Mouse (Mus musculus): ENCODE data around the gene Tlr13. TPM values are rescaled to one million over a fixed set of nuclear protein-coding genes. Genes with fewer than 3 reads are reported as not detected.
"Not testable (repeated sequence)": the region's sequence is repeated elsewhere in the genome, so short reads cannot be mapped to it uniquely, and the experiment has no call there.

Tlr13 gene
- total RNA-seq, 2 experiments from 2014 or later: 0.99 TPM; not detected in 1

- ATAC-seq (replicated peaks; ENCODE audit: low FRiP score, low TSS enrichment, poor library complexity, severe bottlenecking): no peak
These were observed 33.3 kb downstream of the Tlr13 start for GRCm38 (mm10) chrX:106176331-106176730.

DNA sequence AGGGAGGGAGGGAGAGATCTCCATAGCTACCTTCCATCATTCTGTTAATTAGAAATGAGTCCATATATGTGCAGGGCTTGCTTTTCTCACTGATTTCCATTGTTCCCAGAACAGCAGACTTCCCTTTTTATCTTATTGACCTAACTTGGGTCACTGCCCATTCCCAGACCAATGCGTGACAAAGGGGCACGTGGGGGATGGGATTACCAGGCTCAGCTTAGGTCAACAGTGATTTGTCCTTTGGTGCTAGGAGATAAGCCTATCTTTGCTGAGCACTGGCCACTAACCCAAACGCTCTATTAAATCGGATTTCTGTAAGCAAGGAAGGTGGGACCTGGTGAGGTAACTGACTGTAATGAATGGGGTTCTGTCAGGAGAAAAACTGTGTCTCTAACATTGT is 41.3 kb downstream of the Tlr13 start:
- ATAC-seq (replicated peaks; ENCODE audit: low FRiP score, low TSS enrichment, poor library complexity, severe bottlenecking): no peak

DNA sequence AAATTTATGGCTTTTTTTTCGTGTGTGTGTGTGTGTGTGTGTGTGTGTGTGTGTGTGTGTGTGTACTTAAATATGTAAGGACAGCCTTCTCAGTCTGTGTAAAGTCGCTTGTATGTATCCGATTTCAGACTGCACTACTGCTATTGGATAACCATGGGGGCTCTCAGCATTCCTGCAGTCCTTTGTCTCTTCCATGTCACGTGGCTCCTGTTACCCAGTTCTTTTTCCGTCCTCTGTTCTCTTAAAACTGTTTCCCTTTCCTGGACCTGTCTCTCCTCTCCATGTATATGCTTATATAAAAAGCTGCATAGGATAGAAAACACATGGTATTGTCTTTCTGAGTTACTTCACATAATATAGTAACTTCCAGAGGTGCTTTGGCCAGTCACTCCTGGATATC is 42.7 kb downstream of the Tlr13 start:
- ATAC-seq (replicated peaks; ENCODE audit: low FRiP score, low TSS enrichment, poor library complexity, severe bottlenecking): no peak

- peak; percentile 99 for ATAC-seq (replicated peaks; ENCODE audit: low FRiP score, low TSS enrichment, poor library complexity, severe bottlenecking)
These were observed 44.0 kb downstream of the Tlr13 start, which contains the start of gene Pgk1 for GRCm38 (mm10) chrX:106186713-106187649. Gene Pgk1, plus strand, starts transcription at chrX:106187100.

DNA sequence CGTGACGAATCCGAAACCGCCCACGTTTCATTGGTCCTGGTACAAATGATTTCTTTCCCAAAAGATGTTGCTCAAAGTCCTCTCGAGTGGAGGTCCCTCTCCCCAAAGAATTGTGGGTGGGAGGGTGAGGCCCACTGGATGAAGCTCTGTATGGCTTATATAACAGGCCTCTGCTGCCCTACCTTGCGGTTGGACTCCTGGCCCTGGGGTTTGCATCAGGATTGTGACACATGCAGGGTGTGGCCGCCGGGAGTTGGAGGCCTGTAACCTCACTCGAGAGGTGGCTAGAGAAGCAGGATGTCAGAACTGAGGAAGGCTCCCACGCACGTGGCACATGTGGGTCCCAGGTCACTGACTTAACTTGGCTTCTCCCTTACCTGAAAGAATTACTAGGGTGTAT is 44.7 kb downstream of the Tlr13 start:
- ATAC-seq (replicated peaks; ENCODE audit: low FRiP score, low TSS enrichment, poor library complexity, severe bottlenecking): peak; percentile 56

GRCm38 (mm10) chrX:106189356-106189755 is 46.4 kb downstream of the Tlr13 start:
- ATAC-seq (replicated peaks; ENCODE audit: low FRiP score, low TSS enrichment, poor library complexity, severe bottlenecking): no peak

DNA sequence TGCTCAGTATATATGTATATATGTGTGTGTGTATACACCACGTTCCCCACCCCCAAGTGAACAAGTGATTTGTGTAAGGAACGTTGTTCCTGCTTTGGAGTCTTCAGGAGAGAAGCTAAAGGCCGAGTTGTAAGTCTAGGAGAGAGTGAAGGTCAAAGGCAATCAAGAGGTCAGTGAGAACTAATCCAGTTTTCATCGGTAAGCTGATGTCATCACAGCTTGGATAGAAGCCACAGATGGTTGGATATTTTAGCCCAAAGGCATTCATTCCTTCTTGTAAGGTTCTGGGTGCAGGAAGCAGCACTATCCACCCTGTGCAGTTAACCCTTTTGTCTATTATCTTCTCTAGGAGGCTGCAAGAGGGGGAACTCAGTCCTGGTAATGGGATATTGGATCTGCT is 47.1 kb downstream of the Tlr13 start:
- ATAC-seq (replicated peaks; ENCODE audit: low FRiP score, low TSS enrichment, poor library complexity, severe bottlenecking): no peak

DNA sequence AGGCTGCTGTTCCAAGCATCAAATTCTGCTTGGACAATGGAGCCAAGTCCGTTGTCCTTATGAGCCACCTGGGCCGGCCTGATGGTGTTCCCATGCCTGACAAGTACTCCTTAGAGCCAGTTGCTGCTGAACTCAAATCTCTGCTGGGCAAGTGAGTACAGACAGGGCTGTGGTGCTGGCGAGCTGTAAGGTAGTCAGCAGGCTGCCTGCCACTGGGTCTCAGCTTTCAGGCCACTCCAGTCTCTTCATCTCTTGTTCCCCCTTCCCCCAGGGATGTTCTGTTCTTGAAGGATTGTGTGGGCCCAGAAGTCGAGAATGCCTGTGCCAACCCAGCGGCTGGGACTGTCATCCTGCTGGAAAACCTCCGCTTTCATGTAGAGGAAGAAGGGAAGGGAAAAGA is 51.4 kb downstream of the Tlr13 start:
- ATAC-seq (replicated peaks; ENCODE audit: low FRiP score, low TSS enrichment, poor library complexity, severe bottlenecking): not testable (repeated sequence)

- ATAC-seq (replicated peaks; ENCODE audit: low FRiP score, low TSS enrichment, poor library complexity, severe bottlenecking): no peak
These were observed 54.3 kb downstream of the Tlr13 start for GRCm38 (mm10) chrX:106197308-106197707.

DNA sequence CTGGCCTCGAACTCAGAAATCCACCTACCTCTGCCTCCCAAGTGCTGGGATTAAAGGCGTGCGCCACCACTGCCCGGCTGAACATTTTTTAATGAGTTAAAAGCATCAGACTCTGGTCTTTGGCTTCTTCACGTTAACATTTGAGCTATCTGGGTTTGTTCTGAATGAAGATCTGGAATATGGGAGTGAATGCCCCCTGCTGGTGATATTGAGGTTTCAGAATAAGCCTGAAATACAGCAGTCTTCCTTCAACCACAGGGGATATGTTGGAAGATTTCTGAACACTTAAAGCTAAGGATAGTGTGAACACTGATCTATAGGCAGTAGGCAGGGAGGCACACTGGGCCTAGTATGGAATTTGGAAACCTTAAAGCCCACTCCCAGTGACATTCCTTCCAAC is 55.9 kb downstream of the Tlr13 start:
- no peak for ATAC-seq (replicated peaks; ENCODE audit: low FRiP score, low TSS enrichment, poor library complexity, severe bottlenecking)

GRCm38 (mm10) chrX:106209100-106209499 is 66.1 kb downstream of the Tlr13 start:
- ATAC-seq (replicated peaks; ENCODE audit: low FRiP score, low TSS enrichment, poor library complexity, severe bottlenecking): no peak

Other genes with a start within 250 kb of the Tlr13 start
- 168 and 243 TPM in 2 replicates for gene Atrx, start 213.8 kb upstream of the Tlr13 start, total RNA-seq (2014; fragmentation: Nextera tagmentation)
- gene Atrx, start 213.8 kb upstream of the Tlr13 start, total RNA-seq (2017): 253 and 330 TPM in 2 replicates
- gene Magt1, start 131.3 kb upstream of the Tlr13 start, total RNA-seq (2014; fragmentation: Nextera tagmentation): 31.2 and 35.0 TPM in 2 replicates
- gene Magt1, start 131.3 kb upstream of the Tlr13 start, total RNA-seq (2017): 56.0 and 58.2 TPM in 2 replicates
- gene Cox7b, start 127.5 kb upstream of the Tlr13 start, total RNA-seq (2014; fragmentation: Nextera tagmentation): 416 and 431 TPM in 2 replicates
- 539 and 567 TPM in 2 replicates for gene Cox7b, start 127.5 kb upstream of the Tlr13 start, total RNA-seq (2017)
- gene Atp7a, start 115.9 kb upstream of the Tlr13 start, total RNA-seq (2014; fragmentation: Nextera tagmentation): 3.3 and 4.8 TPM in 2 replicates
- gene Atp7a, start 115.9 kb upstream of the Tlr13 start, total RNA-seq (2017): 3.1 and 3.3 TPM in 2 replicates
- 145 and 149 TPM in 2 replicates for gene Pgk1, start 43.9 kb downstream of the Tlr13 start, total RNA-seq (2014; fragmentation: Nextera tagmentation)
- gene Pgk1, start 43.9 kb downstream of the Tlr13 start, total RNA-seq (2017): 164 and 169 TPM in 2 replicates
- 13.4 and 13.8 TPM in 2 replicates for gene Taf9b, start 78.0 kb downstream of the Tlr13 start, total RNA-seq (2014; fragmentation: Nextera tagmentation)
- 9.7 and 13.6 TPM in 2 replicates for gene Taf9b, start 78.0 kb downstream of the Tlr13 start, total RNA-seq (2017)
- not detected in 2 replicates for gene Fnd3c2, start 112.2 kb downstream of the Tlr13 start, total RNA-seq (2014; fragmentation: Nextera tagmentation)
- gene Fnd3c2, start 112.2 kb downstream of the Tlr13 start, total RNA-seq (2017): not detected in 2 replicates

All from megakaryocyte-erythroid progenitor cell, adult 5-6 weeks (primary cell).